Mouse (Mus musculus): ENCODE data around the gene Caln1.

DNA sequence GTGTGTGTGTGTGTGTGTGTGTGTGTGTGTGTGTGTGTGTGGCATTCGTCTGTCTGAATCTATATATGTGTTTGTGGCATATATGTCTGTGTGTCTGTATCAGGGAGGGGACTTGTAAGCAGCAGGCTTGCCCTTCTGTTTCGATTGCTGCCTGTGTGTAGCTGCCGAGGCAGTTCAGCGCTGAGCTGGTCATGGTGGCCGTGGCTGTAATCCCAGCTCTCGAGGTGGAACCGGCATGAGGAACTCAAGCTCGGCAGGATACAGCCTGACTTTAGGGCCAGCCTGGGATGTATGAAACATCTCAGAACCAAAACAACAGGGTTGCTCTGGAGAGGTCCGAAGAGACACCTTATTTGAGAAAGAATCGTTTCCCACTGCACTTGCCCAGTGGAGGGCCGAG is 35.3 kb upstream of the Caln1 start:
- no peak for TF ChIP-seq TAL1 (IDR thresholded peaks at IDR 0.05; ENCODE audit: low read length)
- no peak for TF ChIP-seq GATA1 (IDR thresholded peaks at IDR 0.05; ENCODE audit: low read length)

Data from erythroblast, embryonic 14.5 days (primary cell).